ENCODE assay signal across 12 mouse cellular contexts in genomic region chr15:61400720-61401119, GRCm38 (mm10).
DNase-seq lines count a peak whose midpoint lies in the region; ATAC-seq and TF ChIP-seq lines count a peak whose summit lies in the region.
"Had no signal": no experiment of that assay in that cellular context is flagged by ENCODE, and none has a peak within 500 bp of the region (broad histone marks: within the 10 kb centered on the region; RNA-seq: fewer than 3 reads in every experiment).

No protein-coding gene starts in this region.

- H3K9ac ChIP-seq in midbrain, embryonic 11.5 days (ENCODE audit: low read length): no peak overlapping the region
- H3K9ac ChIP-seq: forebrain, embryonic 15.5 days; hindbrain, embryonic 12.5 days; neural tube, embryonic 12.5 days had no signal

- peak; percentile 19 to 51 for DNase-seq in cerebellum, postnatal 14 days
- no peak for DNase-seq in cerebellum, adult 9-11 months
- peak in 1 of 2 experiments; percentile 11 for DNase-seq in layer of hippocampus, adult 2 months (ENCODE audit: low spot score in 2 of 2)
- DNase-seq in layer of hippocampus, postnatal 10 days (ENCODE audit: low spot score in 2 of 2): no peak
- DNase-seq in B cell, adult 2 months: peak; percentile 29 to 32
- peak; percentile 42 for DNase-seq in embryo, embryonic 10.5 days (ENCODE audit: low spot score)
- no peak for DNase-seq in midbrain, embryonic 11.5 days (ENCODE audit: low spot score, missing footprints)
- DNase-seq: thymus, postnatal 4 days had no signal

- H3K27me3 ChIP-seq in midbrain, embryonic 11.5 days (ENCODE audit: control insufficient read depth, insufficient read depth, low read length): no peaks in the 10 kb centered on the region
- H3K27me3 ChIP-seq: forebrain, embryonic 15.5 days; hindbrain, embryonic 12.5 days; neural tube, embryonic 12.5 days had no signal

- H3K27ac ChIP-seq in layer of hippocampus, adult 2 months: no peak overlapping the region
- no peak overlapping the region for H3K27ac ChIP-seq in midbrain, embryonic 11.5 days (ENCODE audit: low read depth, low read length)
- H3K27ac ChIP-seq: forebrain, embryonic 15.5 days; hindbrain, embryonic 12.5 days; neural tube, embryonic 12.5 days had no signal

- H3K36me3 ChIP-seq in midbrain, embryonic 11.5 days (ENCODE audit: control insufficient read depth, insufficient read depth, low read length): no peaks in the 10 kb centered on the region
- H3K36me3 ChIP-seq: forebrain, embryonic 15.5 days; hindbrain, embryonic 12.5 days; neural tube, embryonic 12.5 days had no signal

- no peak overlapping the region for H3K4me3 ChIP-seq in layer of hippocampus, adult 2 months
- H3K4me3 ChIP-seq in midbrain, embryonic 11.5 days (ENCODE audit: low read depth, low read length): no peak overlapping the region
- H3K4me3 ChIP-seq: forebrain, embryonic 15.5 days; hindbrain, embryonic 12.5 days; neural tube, embryonic 12.5 days had no signal

- H3K4me2 ChIP-seq in midbrain, embryonic 11.5 days: no peak overlapping the region
- H3K4me2 ChIP-seq: forebrain, embryonic 15.5 days; hindbrain, embryonic 12.5 days; neural tube, embryonic 12.5 days had no signal

- peak; percentile 77 for TF ChIP-seq CTCF in layer of hippocampus, adult 2 months (conservative IDR thresholded peaks at IDR 0.05)

- no peak for ATAC-seq in monocyte, adult 5-6 weeks (replicated peaks; ENCODE audit: insufficient number of reproducible peaks, low FRiP score, low TSS enrichment, poor library complexity, severe bottlenecking)
- no peak for ATAC-seq in midbrain, embryonic 11.5 days (ENCODE audit: low FRiP score)
- ATAC-seq: forebrain, embryonic 15.5 days had no signal

- H3K4me1 ChIP-seq in midbrain, embryonic 11.5 days (ENCODE audit: control insufficient read depth, insufficient read depth, low read length): no peaks in the 10 kb centered on the region

- H3K9me3 ChIP-seq in midbrain, embryonic 11.5 days (ENCODE audit: control insufficient read depth, low read length): no peaks in the 10 kb centered on the region
- H3K9me3 ChIP-seq: forebrain, embryonic 15.5 days; hindbrain, embryonic 12.5 days; neural tube, embryonic 12.5 days had no signal

Comparison
In these comparisons a context has a peak if more than half of its experiments do, and no peak if none do; other contexts are left out.
1. DNase-seq: peak in cerebellum, postnatal 14 days (2 of 2), B cell, adult 2 months (2 of 2) and embryo, embryonic 10.5 days (single experiment); none in cerebellum, adult 9-11 months (single experiment), layer of hippocampus, postnatal 10 days (0 of 2) and midbrain, embryonic 11.5 days (single experiment).